Mouse (Mus musculus): Measurements from ENCODE around the gene Ccr6. TPM values are rescaled to one million over a fixed set of nuclear protein-coding genes. Genes with fewer than 3 reads are reported as not detected.
"Not testable (repeated sequence)": the region's sequence is repeated elsewhere in the genome, so short reads cannot be mapped to it uniquely, and the experiment has no call there.

The Ccr6 gene
- polyA plus RNA-seq, 1 experiment from 2014 or later, result not detected

GRCm38 (mm10) chr17:8238012-8238710 lies 2.3 kb downstream of the Ccr6 start:
- H3K4me2 ChIP-seq (replicated peaks), result no peak overlapping the region
- H3K9ac ChIP-seq (replicated peaks), result no peak overlapping the region
- H3K36me3 ChIP-seq, result no peaks in the 10 kb centered on the region
- no peak for ATAC-seq (replicated peaks)
- 83% methylated on average over 15 of the region's 15 CpGs for WGBS
- H3K27ac ChIP-seq (replicated peaks), result no peak overlapping the region
- H3K27me3 ChIP-seq, result no peaks in the 10 kb centered on the region
- H3K4me3 ChIP-seq, result no peak overlapping the region
- H3K9me3 ChIP-seq, result no peaks in the 10 kb centered on the region
- H3K4me1 ChIP-seq, result no peaks in the 10 kb centered on the region

GRCm38 (mm10) chr17:8239561-8239960 lies 3.7 kb downstream of the Ccr6 start:
- WGBS, result 75% methylated on average over 3 of the region's 3 CpGs

GRCm38 (mm10) chr17:8240517-8240916 lies 4.7 kb downstream of the Ccr6 start:
- no peaks in the 10 kb centered on the region for H3K9me3 ChIP-seq
- no peak overlapping the region for H3K4me2 ChIP-seq (replicated peaks)
- 74% methylated on average over 4 of the region's 4 CpGs for WGBS
- H3K36me3 ChIP-seq, result no peaks in the 10 kb centered on the region
- no peak for ATAC-seq (replicated peaks)
- H3K4me3 ChIP-seq, result no peak overlapping the region
- no peaks in the 10 kb centered on the region for H3K4me1 ChIP-seq
- H3K9ac ChIP-seq (replicated peaks), result no peak overlapping the region
- no peak overlapping the region for H3K27ac ChIP-seq (replicated peaks)
- no peaks in the 10 kb centered on the region for H3K27me3 ChIP-seq

More at GRCm38 (mm10) chr17:8239561-8239960, 3.7 kb downstream of the Ccr6 start:
- Histone ChIP-seq H3K4me2 (replicated peaks) (no peak overlapping the region), H3K27me3 (no peaks in the 10 kb centered on the region), H3K4me3 (no peak overlapping the region), H3K4me1 (no peaks in the 10 kb centered on the region), H3K36me3 (no peaks in the 10 kb centered on the region), H3K9me3 (no peaks in the 10 kb centered on the region), H3K27ac (replicated peaks) (no peak overlapping the region), H3K9ac (replicated peaks) (no peak overlapping the region)
- no peak for ATAC-seq (replicated peaks)

GRCm38 (mm10) chr17:8241645-8242044 lies 5.8 kb downstream of the Ccr6 start:
- Histone ChIP-seq H3K36me3 (no peaks in the 10 kb centered on the region), H3K9me3 (no peaks in the 10 kb centered on the region), H3K4me1 (no peaks in the 10 kb centered on the region), H3K4me2 (replicated peaks) (no peak overlapping the region), H3K4me3 (no peak overlapping the region), H3K27ac (replicated peaks) (no peak overlapping the region), H3K9ac (replicated peaks) (no peak overlapping the region), H3K27me3 (no peaks in the 10 kb centered on the region)
- ATAC-seq (replicated peaks), result no peak
- WGBS, result 76% methylated on average over 12 of the region's 12 CpGs

GRCm38 (mm10) chr17:8242186-8242585 lies 6.3 kb downstream of the Ccr6 start:
- H3K4me1 ChIP-seq, result no peaks in the 10 kb centered on the region
- H3K4me3 ChIP-seq, result no peak overlapping the region
- no peaks in the 10 kb centered on the region for H3K27me3 ChIP-seq
- H3K4me2 ChIP-seq (replicated peaks), result no peak overlapping the region
- H3K9me3 ChIP-seq, result no peaks in the 10 kb centered on the region
- H3K27ac ChIP-seq (replicated peaks), result no peak overlapping the region
- no peaks in the 10 kb centered on the region for H3K36me3 ChIP-seq
- H3K9ac ChIP-seq (replicated peaks), result no peak overlapping the region
- ATAC-seq (replicated peaks), result no peak
- WGBS, result 92% methylated on average over 11 of the region's 11 CpGs

GRCm38 (mm10) chr17:8244124-8244523 lies 8.3 kb downstream of the Ccr6 start:
- 83% methylated on average over 2 of the region's 2 CpGs for WGBS
- ATAC-seq (replicated peaks), result no peak
- H3K27me3 ChIP-seq, result no peaks in the 10 kb centered on the region

GRCm38 (mm10) chr17:8246102-8246754 lies 10.4 kb downstream of the Ccr6 start:
- 65% methylated on average over 4 of the region's 4 CpGs for WGBS
- no peak for ATAC-seq (replicated peaks)

More at GRCm38 (mm10) chr17:8244124-8244523, 8.3 kb downstream of the Ccr6 start:
- H3K27ac ChIP-seq (replicated peaks), result no peak overlapping the region
- H3K4me1 ChIP-seq, result no peaks in the 10 kb centered on the region
- H3K9me3 ChIP-seq, result no peaks in the 10 kb centered on the region
- no peak overlapping the region for H3K9ac ChIP-seq (replicated peaks)
- H3K4me3 ChIP-seq, result no peak overlapping the region
- H3K36me3 ChIP-seq, result no peaks in the 10 kb centered on the region
- no peak overlapping the region for H3K4me2 ChIP-seq (replicated peaks)

GRCm38 (mm10) chr17:8251704-8252103 lies 15.9 kb downstream of the Ccr6 start:
- Histone ChIP-seq H3K36me3 (no peaks in the 10 kb centered on the region), H3K9me3 (no peaks in the 10 kb centered on the region), H3K4me2 (replicated peaks) (no peak overlapping the region), H3K9ac (replicated peaks) (no peak overlapping the region), H3K4me1 (no peaks in the 10 kb centered on the region), H3K27ac (replicated peaks) (no peak overlapping the region), H3K27me3 (no peaks in the 10 kb centered on the region), H3K4me3 (no peak overlapping the region)
- ATAC-seq (replicated peaks), result no peak
- WGBS, result 87% methylated on average over 7 of the region's 7 CpGs

More at GRCm38 (mm10) chr17:8246102-8246754, 10.4 kb downstream of the Ccr6 start:
- no peaks in the 10 kb centered on the region for H3K27me3 ChIP-seq
- no peak overlapping the region for H3K9ac ChIP-seq (replicated peaks)
- H3K9me3 ChIP-seq, result no peaks in the 10 kb centered on the region
- H3K4me2 ChIP-seq (replicated peaks), result no peak overlapping the region
- no peaks in the 10 kb centered on the region for H3K4me1 ChIP-seq
- no peak overlapping the region for H3K27ac ChIP-seq (replicated peaks)
- H3K36me3 ChIP-seq, result no peaks in the 10 kb centered on the region
- H3K4me3 ChIP-seq, result no peak overlapping the region

GRCm38 (mm10) chr17:8254268-8254667 lies 18.4 kb downstream of the Ccr6 start:
- no peak overlapping the region for H3K9ac ChIP-seq (replicated peaks)
- no peaks in the 10 kb centered on the region for H3K27me3 ChIP-seq
- ATAC-seq (replicated peaks), result no peak
- H3K4me3 ChIP-seq, result no peak overlapping the region
- H3K36me3 ChIP-seq, result no peaks in the 10 kb centered on the region
- H3K9me3 ChIP-seq, result no peaks in the 10 kb centered on the region
- no peak overlapping the region for H3K27ac ChIP-seq (replicated peaks)
- no peak overlapping the region for H3K4me2 ChIP-seq (replicated peaks)
- no peaks in the 10 kb centered on the region for H3K4me1 ChIP-seq

GRCm38 (mm10) chr17:8254914-8255313 lies 19.1 kb downstream of the Ccr6 start:
- H3K9me3 ChIP-seq, result no peaks in the 10 kb centered on the region
- H3K27ac ChIP-seq (replicated peaks), result no peak overlapping the region
- H3K27me3 ChIP-seq, result no peaks in the 10 kb centered on the region
- no peak overlapping the region for H3K4me2 ChIP-seq (replicated peaks)
- no peaks in the 10 kb centered on the region for H3K36me3 ChIP-seq
- no peaks in the 10 kb centered on the region for H3K4me1 ChIP-seq
- H3K9ac ChIP-seq (replicated peaks), result no peak overlapping the region
- WGBS, result 66% methylated on average over 3 of the region's 3 CpGs
- no peak overlapping the region for H3K4me3 ChIP-seq
- no peak for ATAC-seq (replicated peaks)

- Histone ChIP-seq H3K27ac (replicated peaks) (no peak overlapping the region), H3K4me3 (no peak overlapping the region), H3K4me1 (no peaks in the 10 kb centered on the region), H3K4me2 (replicated peaks) (no peak overlapping the region), H3K9me3 (no peaks in the 10 kb centered on the region), H3K27me3 (no peaks in the 10 kb centered on the region), H3K36me3 (no peaks in the 10 kb centered on the region), H3K9ac (replicated peaks) (no peak overlapping the region)
- no peak for ATAC-seq (replicated peaks)
- 84% methylated on average over 6 of the region's 6 CpGs for WGBS
Observed at GRCm38 (mm10) chr17:8255583-8255982, 19.7 kb downstream of the Ccr6 start.

GRCm38 (mm10) chr17:8256982-8257381 lies 21.1 kb downstream of the Ccr6 start:
- Histone ChIP-seq H3K4me2 (replicated peaks) (no peak overlapping the region), H3K27ac (replicated peaks) (no peak overlapping the region), H3K4me3 (no peak overlapping the region), H3K4me1 (no peaks in the 10 kb centered on the region), H3K36me3 (no peaks in the 10 kb centered on the region), H3K9ac (replicated peaks) (no peak overlapping the region), H3K9me3 (no peaks in the 10 kb centered on the region), H3K27me3 (no peaks in the 10 kb centered on the region)
- no peak for ATAC-seq (replicated peaks)
- 77% methylated on average over 8 of the region's 8 CpGs for WGBS

GRCm38 (mm10) chr17:8264638-8265037 lies 28.8 kb downstream of the Ccr6 start:
- not testable (repeated sequence) for H3K27me3 ChIP-seq; H3K4me3 ChIP-seq; H3K4me1 ChIP-seq; H3K9me3 ChIP-seq; H3K9ac ChIP-seq (replicated peaks); H3K4me2 ChIP-seq (replicated peaks); H3K27ac ChIP-seq (replicated peaks); H3K36me3 ChIP-seq
- WGBS, result 16% methylated on average over 7 of the region's 7 CpGs
- ATAC-seq (replicated peaks), result peak; percentile 68
